Mouse (Mus musculus) spleen, postnatal 14 days (tissue): ENCODE data around the gene Cacna2d1.

Experiments used
- DNase-seq, 2 experiments: peaks; one replicate each; pipeline ENCODE4 v3.0.0; 2021 to 2022; ENCODE audit warnings: low spot score in 2 of 2

Gene Cacna2d1

GRCm38 (mm10) chr5:16155375-16156284 lies 221.1 kb downstream of the Cacna2d1 start:
- no peak for DNase-seq

DNA sequence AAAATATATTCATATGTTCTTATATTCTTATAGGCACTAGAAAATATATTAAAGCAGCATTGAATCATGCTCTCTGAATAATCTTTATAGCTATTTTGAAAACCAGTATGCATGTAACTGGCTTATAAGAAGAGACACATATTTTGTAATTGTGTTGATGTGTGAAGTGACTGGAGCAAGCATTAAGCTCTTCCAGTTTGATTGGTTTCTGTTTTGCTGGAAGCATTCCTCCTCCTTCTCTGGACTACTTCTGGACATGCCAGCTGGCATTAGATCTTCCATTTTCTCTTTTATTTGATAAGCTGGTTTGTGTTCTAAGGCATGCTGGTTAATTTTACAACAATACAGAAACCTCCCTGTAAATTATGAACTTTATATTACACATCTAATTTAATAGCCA lies 228.8 kb downstream of the Cacna2d1 start:
- no peak for DNase-seq

- DNase-seq, result no peak
Measured at GRCm38 (mm10) chr5:16166117-16166867, 231.8 kb downstream of the Cacna2d1 start.

GRCm38 (mm10) chr5:16166868-16167267 lies 232.4 kb downstream of the Cacna2d1 start:
- no peak for DNase-seq

DNA sequence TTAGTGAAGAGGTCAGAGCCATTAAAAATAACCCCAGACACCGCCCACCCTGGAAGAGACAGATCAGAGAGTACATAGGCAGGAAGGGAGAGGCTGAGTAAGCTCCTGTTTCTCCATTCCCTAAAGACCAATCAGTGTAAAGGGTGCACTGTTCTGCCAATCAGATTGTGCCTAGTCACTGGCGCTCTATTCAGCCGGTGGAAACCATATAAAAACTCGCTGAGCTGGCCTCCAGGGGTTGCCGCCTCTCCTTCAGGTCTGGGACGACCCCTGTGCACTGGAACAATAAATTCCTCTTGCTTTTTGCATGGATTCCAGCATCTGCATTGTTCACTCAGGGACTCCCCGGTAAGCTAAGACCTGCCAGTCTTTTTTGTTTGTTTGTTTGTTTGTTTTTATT lies 246.6 kb downstream of the Cacna2d1 start:
- no peak for DNase-seq

- no peak for DNase-seq
Measured at GRCm38 (mm10) chr5:16184064-16184463, 249.6 kb downstream of the Cacna2d1 start.

GRCm38 (mm10) chr5:16187931-16188330 lies 253.4 kb downstream of the Cacna2d1 start:
- DNase-seq, result no peak

- DNase-seq, result no peak
Measured at GRCm38 (mm10) chr5:16189878-16190277, 255.4 kb downstream of the Cacna2d1 start.

- DNase-seq, result no peak
Measured at GRCm38 (mm10) chr5:16191165-16191564, 256.7 kb downstream of the Cacna2d1 start.

GRCm38 (mm10) chr5:16199816-16200215 lies 265.3 kb downstream of the Cacna2d1 start:
- no peak for DNase-seq

- DNase-seq, result no peak
Measured at GRCm38 (mm10) chr5:16221960-16222359, 287.5 kb downstream of the Cacna2d1 start.

DNA sequence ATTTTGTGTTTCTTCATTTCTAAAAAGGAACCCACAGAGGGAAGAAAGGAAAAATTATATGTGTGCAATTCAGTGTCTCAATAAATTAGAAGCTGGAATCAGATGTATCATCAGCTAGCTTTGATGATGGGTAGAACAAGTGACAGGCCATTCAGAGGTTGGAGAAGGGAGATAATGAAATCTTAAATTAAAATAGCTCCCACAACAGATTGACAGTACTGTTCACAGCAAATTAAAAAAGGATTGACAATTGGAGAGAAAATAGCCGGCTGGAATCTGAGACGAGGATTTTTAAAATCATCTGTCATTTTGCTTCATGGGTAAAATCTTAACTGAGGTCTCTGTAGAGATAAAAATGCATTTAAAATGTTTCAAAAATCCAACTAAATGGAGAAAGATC lies 290.9 kb downstream of the Cacna2d1 start:
- no peak for DNase-seq

DNA sequence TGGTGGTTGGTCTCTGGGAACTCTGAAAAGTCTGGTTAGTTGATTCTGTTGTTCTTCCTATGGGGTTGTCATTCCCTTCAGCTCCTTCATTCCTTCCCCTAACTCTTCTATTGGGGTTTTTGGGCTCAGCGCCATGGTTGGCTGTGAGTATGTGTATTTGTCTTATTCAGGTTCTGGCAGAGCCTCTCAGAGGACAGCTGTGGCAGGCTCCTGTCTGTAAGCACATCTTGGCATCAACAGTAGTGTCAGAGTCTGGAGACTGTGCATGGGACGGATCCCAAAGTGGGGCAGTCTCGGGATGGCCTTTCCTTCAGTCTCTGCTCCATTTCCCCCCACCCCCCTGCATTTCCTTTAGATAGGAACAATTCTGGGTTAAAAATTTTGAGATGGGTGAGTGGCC lies 294.9 kb downstream of the Cacna2d1 start:
- DNase-seq, result no peak

DNA sequence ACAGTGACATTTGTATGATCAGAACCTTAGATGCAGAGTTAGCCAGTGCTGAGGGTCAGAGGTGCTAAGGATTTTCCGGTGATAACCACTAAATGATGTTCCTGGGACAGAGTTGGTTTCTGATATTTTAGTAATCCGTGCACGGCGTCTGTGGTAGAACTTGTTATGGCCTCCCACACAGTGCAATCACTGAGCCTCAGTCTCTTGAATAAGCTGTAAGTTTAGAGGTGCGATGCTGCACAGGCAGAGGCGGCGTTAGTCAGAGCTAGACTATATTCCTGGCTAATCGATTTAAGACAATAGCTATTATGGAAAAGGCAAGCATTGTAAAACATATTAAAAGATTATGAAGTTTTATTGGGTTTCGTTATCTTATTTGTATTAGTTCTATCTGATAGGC lies 297.0 kb downstream of the Cacna2d1 start:
- no peak for DNase-seq

- DNase-seq, result no peak
Measured at GRCm38 (mm10) chr5:16234891-16235290, 300.4 kb downstream of the Cacna2d1 start.

DNA sequence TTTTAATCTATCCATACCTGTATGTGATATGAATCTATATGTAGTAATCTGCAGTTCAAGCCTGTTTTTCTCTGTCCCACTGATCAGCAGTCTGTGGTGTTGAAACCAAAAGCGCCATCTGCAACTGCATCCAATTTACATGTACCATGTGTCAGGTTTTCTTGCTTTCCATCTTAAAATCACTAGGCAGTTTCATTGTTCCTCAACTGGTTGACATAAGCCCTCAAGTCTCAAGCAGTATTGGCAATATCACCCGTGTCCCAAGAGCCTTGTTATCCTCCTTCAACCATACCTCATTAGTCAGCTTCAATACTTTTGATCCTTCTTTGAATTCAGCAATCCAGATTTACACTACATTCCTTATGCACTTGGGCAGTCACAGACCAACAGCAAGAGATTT lies 301.4 kb downstream of the Cacna2d1 start:
- no peak for DNase-seq

DNA sequence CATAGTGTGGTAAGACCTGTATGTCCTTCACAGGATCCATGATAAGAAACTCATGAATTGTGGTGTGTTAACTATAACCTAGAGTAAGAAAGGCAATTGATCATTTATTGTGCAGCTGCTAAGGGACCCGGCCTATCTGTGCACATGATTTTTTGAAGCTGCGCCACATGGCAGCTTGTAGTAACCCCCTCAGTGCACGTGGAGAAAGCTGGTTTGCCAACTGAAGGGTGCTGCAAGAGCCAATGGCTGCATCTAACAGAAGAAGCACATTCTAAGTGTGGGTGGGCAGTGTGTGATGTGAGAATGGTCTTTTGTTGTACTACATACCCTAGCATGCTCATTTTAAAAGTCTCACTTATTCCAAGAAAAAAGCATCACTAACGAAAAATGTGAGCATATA lies 302.1 kb downstream of the Cacna2d1 start:
- DNase-seq, result no peak

DNA sequence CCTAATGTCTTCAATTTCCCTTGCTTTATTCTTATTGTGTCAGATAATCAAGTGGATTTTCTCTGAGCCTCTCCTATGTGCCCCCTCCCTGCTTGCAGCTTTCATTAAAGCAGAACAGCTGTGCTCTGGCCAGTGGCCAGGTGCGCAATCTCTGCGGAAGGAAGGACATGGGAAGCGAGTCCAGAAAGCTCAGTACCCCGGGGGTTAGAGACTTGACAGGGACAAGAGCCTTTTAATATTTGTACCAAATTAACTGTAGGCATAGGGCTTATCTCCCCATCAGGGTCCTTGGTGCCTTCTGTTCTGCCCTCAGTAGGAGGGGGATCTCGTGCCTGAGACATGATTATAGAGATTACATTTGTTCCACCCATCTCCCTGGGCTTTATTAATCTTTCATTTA lies 303.5 kb downstream of the Cacna2d1 start:
- DNase-seq, result no peak

- DNase-seq, result no peak
Measured at GRCm38 (mm10) chr5:16240255-16240654, 305.8 kb downstream of the Cacna2d1 start.

DNA sequence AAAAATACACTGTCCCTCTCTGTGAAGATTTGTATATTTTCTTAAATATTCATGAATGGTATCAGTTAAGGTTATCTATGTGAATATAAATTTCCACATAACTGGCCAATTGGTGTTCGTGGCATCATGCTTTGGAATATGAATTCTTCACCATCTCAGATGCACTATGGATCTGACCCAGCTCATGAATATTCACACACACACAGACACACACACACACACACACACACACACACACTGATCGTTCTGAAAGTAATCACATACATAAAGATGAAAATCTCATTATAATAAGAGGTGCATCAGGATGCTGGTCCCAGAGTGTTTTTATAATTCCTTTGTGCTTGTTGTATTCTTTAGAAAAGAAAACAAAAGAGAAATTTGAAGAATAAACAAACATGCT lies 309.1 kb downstream of the Cacna2d1 start:
- DNase-seq, result no peak

DNA sequence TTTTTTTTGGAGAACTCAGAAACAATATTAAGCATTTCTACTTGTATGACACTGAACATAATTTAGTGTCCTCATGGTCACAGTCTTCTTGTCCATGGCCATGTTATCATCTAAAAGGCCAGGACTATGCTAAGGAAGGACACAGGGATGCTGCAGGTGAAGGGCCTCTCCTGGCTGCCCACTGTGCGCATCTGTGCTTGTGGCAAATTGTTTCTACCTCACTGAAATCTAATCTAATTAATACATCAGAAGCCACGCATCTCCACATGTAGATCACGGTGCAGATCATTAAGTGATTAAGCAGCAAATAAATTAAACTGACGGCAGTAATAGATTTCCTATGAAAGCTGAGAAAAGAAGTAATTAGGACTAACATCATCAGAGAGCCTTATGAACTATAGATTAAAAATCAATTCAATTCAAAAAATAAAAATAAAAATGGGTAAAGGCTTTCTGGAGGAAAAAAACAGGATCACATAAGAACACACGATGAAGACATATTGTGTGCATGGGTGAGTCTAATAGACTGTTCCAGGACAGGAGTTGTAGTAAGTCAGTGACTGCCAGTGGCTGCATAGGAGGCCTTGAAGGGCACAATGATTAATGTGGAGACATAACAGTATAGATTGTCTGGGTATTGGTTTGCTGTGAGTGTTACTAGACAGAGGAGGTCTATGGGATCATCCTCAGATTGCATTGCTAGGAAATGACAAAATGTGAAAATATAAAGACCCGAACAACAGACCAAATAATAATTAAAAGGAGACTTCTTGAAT lies 318.4 kb downstream of the Cacna2d1 start:
- DNase-seq, result no peak

DNA sequence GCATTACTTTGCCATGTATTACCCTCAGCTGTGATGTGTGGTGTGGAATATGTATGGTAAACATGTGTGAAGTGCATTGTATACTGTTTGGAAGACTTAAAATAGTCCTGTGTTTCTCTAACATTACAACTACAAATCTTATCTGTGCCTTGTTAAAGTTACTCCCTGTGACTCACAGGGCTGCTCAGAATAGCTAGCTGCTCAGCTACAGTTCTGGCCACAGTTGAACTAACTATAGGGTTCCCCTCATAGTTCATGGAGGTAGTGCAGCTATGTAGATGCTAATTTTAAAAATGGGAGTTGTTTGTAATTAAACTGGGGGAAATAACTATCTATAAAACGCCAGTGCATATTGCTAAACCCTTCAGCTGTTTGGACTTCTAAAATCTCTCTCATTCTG lies 319.3 kb downstream of the Cacna2d1 start:
- DNase-seq, result no peak
